Mouse (Mus musculus): ENCODE measurements around the gene Otulinl. TPM values are rescaled to one million over a fixed set of nuclear protein-coding genes. Genes with fewer than 3 reads are reported as not detected.

Gene Otulinl
- polyA plus RNA-seq, 1 experiment = 0.09 TPM

- no peaks in the 10 kb centered on the region for H3K79me3 ChIP-seq (ENCODE audit: low read depth)
- no peak overlapping the region for H3ac ChIP-seq (ENCODE audit: control insufficient read depth, insufficient read length, low read depth)
- no peak for TF ChIP-seq USF1 (IDR thresholded peaks at IDR 0.05; ENCODE audit: low read depth)
- no peak for TF ChIP-seq MYOD1 (IDR thresholded peaks at IDR 0.05; ENCODE audit: control insufficient read depth, insufficient read length, low read depth)
- no peak for TF ChIP-seq FOSL1 (IDR thresholded peaks at IDR 0.05; ENCODE audit: insufficient read depth, low read length, poor library complexity, severe bottlenecking)
- no peak for TF ChIP-seq MYOG (IDR thresholded peaks at IDR 0.05; ENCODE audit: control insufficient read depth, extremely low read depth, insufficient read length)
- no peak for TF ChIP-seq CEBPB (IDR thresholded peaks at IDR 0.05; ENCODE audit: low read depth)
- TF ChIP-seq MAX (IDR thresholded peaks at IDR 0.05) = no peak
- no peak for TF ChIP-seq CTCF (IDR thresholded peaks at IDR 0.05; ENCODE audit: control insufficient read depth, insufficient read depth, insufficient read length)
- H3K4me3 ChIP-seq (ENCODE audit: insufficient read depth, poor library complexity, severe bottlenecking) = no peak overlapping the region
- peaks cover 34% of the 10 kb centered on the region for H3K27me3 ChIP-seq (ENCODE audit: control insufficient read depth, insufficient read depth, insufficient read length)
- no peaks in the 10 kb centered on the region for H3K79me2 ChIP-seq (ENCODE audit: control insufficient read depth, insufficient read depth)
- no peaks in the 10 kb centered on the region for H3K36me3 ChIP-seq (ENCODE audit: control insufficient read depth, insufficient read depth)
Measured at GRCm38 (mm10) chr15:27672259-27672658, 9.1 kb downstream of the Otulinl start.

- Histone ChIP-seq H3K36me3 (ENCODE audit: control insufficient read depth, insufficient read depth) (no peaks in the 10 kb centered on the region), H3K79me2 (ENCODE audit: control insufficient read depth, insufficient read depth) (no peaks in the 10 kb centered on the region), H3ac (ENCODE audit: control insufficient read depth, insufficient read length, low read depth) (no peak overlapping the region), H3K27me3 (ENCODE audit: control insufficient read depth, insufficient read depth, insufficient read length) (peaks cover 38% of the 10 kb centered on the region), H3K4me3 (ENCODE audit: insufficient read depth, poor library complexity, severe bottlenecking) (no peak overlapping the region), H3K79me3 (ENCODE audit: low read depth) (no peaks in the 10 kb centered on the region)
- TF ChIP-seq MYOD1 (IDR thresholded peaks at IDR 0.05; ENCODE audit: control insufficient read depth, insufficient read length, low read depth) = no peak
- TF ChIP-seq MAX (IDR thresholded peaks at IDR 0.05) = no peak
- no peak for TF ChIP-seq MYOG (IDR thresholded peaks at IDR 0.05; ENCODE audit: control insufficient read depth, extremely low read depth, insufficient read length)
- no peak for TF ChIP-seq FOSL1 (IDR thresholded peaks at IDR 0.05; ENCODE audit: insufficient read depth, low read length, poor library complexity, severe bottlenecking)
- TF ChIP-seq USF1 (IDR thresholded peaks at IDR 0.05; ENCODE audit: low read depth) = no peak
- TF ChIP-seq CTCF (IDR thresholded peaks at IDR 0.05; ENCODE audit: control insufficient read depth, insufficient read depth, insufficient read length) = no peak
- TF ChIP-seq CEBPB (IDR thresholded peaks at IDR 0.05; ENCODE audit: low read depth) = no peak
Measured at GRCm38 (mm10) chr15:27671612-27672245, 9.7 kb downstream of the Otulinl start.

DNA sequence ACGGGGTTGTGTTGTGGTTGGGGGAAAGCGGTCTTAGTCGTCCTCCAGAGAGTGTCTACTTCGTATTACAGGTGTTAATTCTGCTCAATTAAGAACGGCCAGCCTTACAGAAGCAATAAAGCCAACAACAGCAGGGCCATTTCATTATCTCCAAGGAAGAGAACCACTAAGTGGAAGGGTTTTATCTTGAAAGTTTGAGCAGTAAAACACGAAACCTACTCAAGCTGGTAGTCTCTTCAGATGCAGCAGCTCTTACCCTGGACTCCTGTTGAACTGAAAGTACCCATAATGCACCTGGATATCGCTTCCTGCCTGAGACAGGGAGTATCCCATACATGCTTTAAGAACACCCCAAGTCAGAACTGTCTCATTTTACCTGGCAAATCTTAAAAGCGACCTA, 10.7 kb downstream of the Otulinl start:
- Histone ChIP-seq H3K79me2 (ENCODE audit: control insufficient read depth, insufficient read depth) (no peaks in the 10 kb centered on the region), H3K27me3 (ENCODE audit: control insufficient read depth, insufficient read depth, insufficient read length) (peaks cover 28% of the 10 kb centered on the region), H3K79me3 (ENCODE audit: low read depth) (no peaks in the 10 kb centered on the region), H3K36me3 (ENCODE audit: control insufficient read depth, insufficient read depth) (no peaks in the 10 kb centered on the region), H3K4me3 (ENCODE audit: insufficient read depth, poor library complexity, severe bottlenecking) (no peak overlapping the region), H3ac (ENCODE audit: control insufficient read depth, insufficient read length, low read depth) (no peak overlapping the region)
- TF ChIP-seq MYOG (IDR thresholded peaks at IDR 0.05; ENCODE audit: control insufficient read depth, extremely low read depth, insufficient read length) (no peak), FOSL1 (IDR thresholded peaks at IDR 0.05; ENCODE audit: insufficient read depth, low read length, poor library complexity, severe bottlenecking) (no peak), USF1 (IDR thresholded peaks at IDR 0.05; ENCODE audit: low read depth) (no peak), CTCF (IDR thresholded peaks at IDR 0.05; ENCODE audit: control insufficient read depth, insufficient read depth, insufficient read length) (no peak), MYOD1 (IDR thresholded peaks at IDR 0.05; ENCODE audit: control insufficient read depth, insufficient read length, low read depth) (no peak), MAX (IDR thresholded peaks at IDR 0.05) (no peak), CEBPB (IDR thresholded peaks at IDR 0.05; ENCODE audit: low read depth) (no peak)

- no peak for TF ChIP-seq MYOD1 (IDR thresholded peaks at IDR 0.05; ENCODE audit: control insufficient read depth, insufficient read length, low read depth)
- TF ChIP-seq CTCF (IDR thresholded peaks at IDR 0.05; ENCODE audit: control insufficient read depth, insufficient read depth, insufficient read length) = no peak
- TF ChIP-seq MYOG (IDR thresholded peaks at IDR 0.05; ENCODE audit: control insufficient read depth, extremely low read depth, insufficient read length) = no peak
- no peak for TF ChIP-seq USF1 (IDR thresholded peaks at IDR 0.05; ENCODE audit: low read depth)
- TF ChIP-seq MAX (IDR thresholded peaks at IDR 0.05) = no peak
- no peak for TF ChIP-seq FOSL1 (IDR thresholded peaks at IDR 0.05; ENCODE audit: insufficient read depth, low read length, poor library complexity, severe bottlenecking)
- TF ChIP-seq CEBPB (IDR thresholded peaks at IDR 0.05; ENCODE audit: low read depth) = no peak
- no peak overlapping the region for H3ac ChIP-seq (ENCODE audit: control insufficient read depth, insufficient read length, low read depth)
Measured at GRCm38 (mm10) chr15:27669931-27670411, 11.4 kb downstream of the Otulinl start.

GRCm38 (mm10) chr15:27669276-27669675, 12.1 kb downstream of the Otulinl start:
- no peaks in the 10 kb centered on the region for H3K79me3 ChIP-seq (ENCODE audit: low read depth)
- TF ChIP-seq MYOD1 (IDR thresholded peaks at IDR 0.05; ENCODE audit: control insufficient read depth, insufficient read length, low read depth) (no peak), MYOG (IDR thresholded peaks at IDR 0.05; ENCODE audit: control insufficient read depth, extremely low read depth, insufficient read length) (no peak), MAX (IDR thresholded peaks at IDR 0.05) (no peak), FOSL1 (IDR thresholded peaks at IDR 0.05; ENCODE audit: insufficient read depth, low read length, poor library complexity, severe bottlenecking) (no peak), CEBPB (IDR thresholded peaks at IDR 0.05; ENCODE audit: low read depth) (no peak), CTCF (IDR thresholded peaks at IDR 0.05; ENCODE audit: control insufficient read depth, insufficient read depth, insufficient read length) (no peak), USF1 (IDR thresholded peaks at IDR 0.05; ENCODE audit: low read depth) (no peak)
- H3ac ChIP-seq (ENCODE audit: control insufficient read depth, insufficient read length, low read depth) = no peak overlapping the region
- H3K4me3 ChIP-seq (ENCODE audit: insufficient read depth, poor library complexity, severe bottlenecking) = no peak overlapping the region
- H3K36me3 ChIP-seq (ENCODE audit: control insufficient read depth, insufficient read depth) = no peaks in the 10 kb centered on the region
- H3K79me2 ChIP-seq (ENCODE audit: control insufficient read depth, insufficient read depth) = no peaks in the 10 kb centered on the region
- H3K27me3 ChIP-seq (ENCODE audit: control insufficient read depth, insufficient read depth, insufficient read length) = peaks cover 20% of the 10 kb centered on the region

More at GRCm38 (mm10) chr15:27669931-27670411, 11.4 kb downstream of the Otulinl start:
- H3K79me3 ChIP-seq (ENCODE audit: low read depth) = no peaks in the 10 kb centered on the region
- no peak overlapping the region for H3K4me3 ChIP-seq (ENCODE audit: insufficient read depth, poor library complexity, severe bottlenecking)
- no peaks in the 10 kb centered on the region for H3K36me3 ChIP-seq (ENCODE audit: control insufficient read depth, insufficient read depth)
- H3K79me2 ChIP-seq (ENCODE audit: control insufficient read depth, insufficient read depth) = no peaks in the 10 kb centered on the region
- H3K27me3 ChIP-seq (ENCODE audit: control insufficient read depth, insufficient read depth, insufficient read length) = peaks cover 20% of the 10 kb centered on the region

Data from C2C12 (cell line).